Mouse (Mus musculus) CH12.LX (cell line): ENCODE data around the gene 2210408I21Rik. TPM values are rescaled to one million over a fixed set of nuclear protein-coding genes. Genes with fewer than 3 reads are reported as not detected.

Experiments used
- DNase-seq: peaks from one replicate; pipeline ENCODE4 v3.0.0-alpha.2; 2013; ENCODE audit errors: extremely low read depth
- H3K27ac ChIP-seq: 2 replicates; pipeline ENCODE4 v1.5.1; 2012; ENCODE audit warnings: low read depth, mild to moderate bottlenecking, control low read depth, moderate library complexity; ENCODE audit not compliant: insufficient read depth
- H3K27me3 ChIP-seq: replicated peaks from 2 replicates; pipeline ENCODE3; 2012; ENCODE audit warnings: inconsistent platforms
- H3K36me3 ChIP-seq, 2 experiments: replicated peaks in 1 of 2; 2 replicates each; pipeline versions ENCODE3 to v1.6.1; 2012; ENCODE audit warnings: inconsistent platforms in 1 of 2, low read length in 1 of 2, mild to moderate bottlenecking in 1 of 2, mixed read lengths in 1 of 2, moderate library complexity in 1 of 2; ENCODE audit not compliant: control insufficient read depth in 1 of 2, insufficient read depth in 1 of 2
- H3K4me1 ChIP-seq, 2 experiments: 2 replicates each; pipeline ENCODE4 v1.6.1; 2012; ENCODE audit warnings: inconsistent platforms in 1 of 2, moderate library complexity in 1 of 2; ENCODE audit not compliant: insufficient read depth in 2 of 2, control insufficient read depth in 1 of 2
- H3K4me2 ChIP-seq: 2 replicates; pipeline ENCODE4 v1.6.1; 2012; ENCODE audit warnings: low read depth, mild to moderate bottlenecking, control low read depth; ENCODE audit not compliant: poor library complexity, insufficient read depth, severe bottlenecking
- H3K4me3 ChIP-seq, 3 experiments: fragments of 150-350 bp in 1 of 3; sonication (generic) in 1 of 3; replicated peaks in 1 of 3; 2 replicates each; pipeline versions ENCODE3 to v1.5.1; 2011 to 2012; ENCODE audit warnings: low read depth in 2 of 3, low read length in 2 of 3, mild to moderate bottlenecking in 2 of 3, moderate library complexity in 2 of 3, control low read depth in 1 of 3, improper control_type of control experiment in 1 of 3, inconsistent platforms in 1 of 3, mixed read lengths in 1 of 3; ENCODE audit not compliant: poor library complexity in 1 of 3
- H3K79me2 ChIP-seq: replicated peaks from 2 replicates; pipeline ENCODE4 v1.6.1; 2012; ENCODE audit warnings: mild to moderate bottlenecking, moderate library complexity; ENCODE audit not compliant: control insufficient read depth, poor library complexity, insufficient read depth, severe bottlenecking; ENCODE audit errors: extremely low read depth
- H3K9ac ChIP-seq: 2 replicates; pipeline ENCODE4 v1.6.1; 2012; ENCODE audit warnings: low read depth, mild to moderate bottlenecking, control low read depth, moderate library complexity; ENCODE audit not compliant: insufficient read depth
- H3K9me3 ChIP-seq: replicated peaks from 2 replicates; pipeline ENCODE3; 2012; ENCODE audit warnings: low read length, inconsistent platforms, mixed read lengths
- GABPA ChIP-seq: IDR thresholded peaks from 2 replicates; pipeline ENCODE4 v1.6.1; 2012; ENCODE audit warnings: low read depth, low read length, improper control_type of control experiment, inconsistent platforms; ENCODE audit not compliant: insufficient replicate concordance
- IRF4 ChIP-seq: IDR thresholded peaks from 2 replicates; pipeline ENCODE4 v1.6.1; 2014; ENCODE audit warnings: low read depth, mild to moderate bottlenecking, inconsistent platforms, low read length, improper control_type of control experiment
- KAT2A ChIP-seq: IDR thresholded peaks from 2 replicates; pipeline ENCODE4 v1.6.1; 2012; ENCODE audit warnings: low read length, improper control_type of control experiment, inconsistent platforms; ENCODE audit not compliant: insufficient replicate concordance
- MEF2A ChIP-seq: IDR thresholded peaks from 2 replicates; pipeline ENCODE4 v1.6.1; 2014; ENCODE audit warnings: low read depth, mild to moderate bottlenecking, inconsistent platforms, low read length, improper control_type of control experiment, borderline replicate concordance
- MXI1 ChIP-seq: IDR thresholded peaks from 2 replicates; pipeline ENCODE4 v1.6.1; 2011; ENCODE audit warnings: mild to moderate bottlenecking, low read depth, low read length, improper control_type of control experiment
- MYC ChIP-seq: IDR thresholded peaks from 2 replicates; pipeline ENCODE4 v1.6.1; 2011; ENCODE audit warnings: low read depth, mild to moderate bottlenecking, improper control_type of control experiment, low read length
- POLR2A ChIP-seq: IDR thresholded peaks from 2 replicates; pipeline ENCODE4 v1.6.1; 2011; ENCODE audit warnings: low read depth, mild to moderate bottlenecking, improper control_type of control experiment, low read length
- ZNF384 ChIP-seq: IDR thresholded peaks from 2 replicates; pipeline ENCODE4 v1.6.1; 2012; ENCODE audit warnings: low read depth, low read length, improper control_type of control experiment, inconsistent platforms
- dilution Hi-C: fragments of 300-500 bp; cut with MboI; formaldehyde crosslinking; loops from 2 replicates; pipeline ENCODE4 v1.14.3; 2020; ENCODE audit warnings: low sequenced_read_pairs; ENCODE audit not compliant: extremely low pct_unique_long_range_greater_than_20kb, extremely low pct_ligation_motif_present
- in situ Hi-C: fragments of 300-500 bp; cut with MboI; formaldehyde crosslinking; loops from 3 replicates; pipeline ENCODE4 v1.14.3; 2019; ENCODE audit warnings: low sequenced_read_pairs, low pct_ligation_motif_present, low pct_unique_long_range_greater_than_20kb, mixed read lengths
- polyA plus RNA-seq: library from polyadenylated mRNA; unstranded; fragments of >175 nt; gene quantifications from 2 replicates; pipeline ENCODE4 v1.2.1, GENCODE M21; 2012; ENCODE audit warnings: low read depth; ENCODE audit not compliant: insufficient read length
- total RNA-seq, 2 experiments: library from RNA; depleted of rRNA; stranded (reverse); fragments of 300-350 nt in 1 of 2; fragments of >200 nt in 1 of 2; gene quantifications; 2 replicates each; pipeline ENCODE4 v1.2.3; 2012 to 2014

Gene 2210408I21Rik
- total and polyA plus RNA-seq, 3 experiments: 5.6 to 14.7 (median 7.7) TPM

GRCm38 (mm10) chr13:77470093-77470621, 334.8 kb downstream of the 2210408I21Rik start:
- Histone ChIP-seq H3K9me3 (no peaks in the 10 kb centered on the region), H3K27ac (no peak overlapping the region), H3K27me3 (no peaks in the 10 kb centered on the region), H3K4me3 (no peak overlapping the region), H3K9ac (no peak overlapping the region), H3K4me1 (no peaks in the 10 kb centered on the region), H3K36me3 (no peaks in the 10 kb centered on the region), H3K79me2 (no peaks in the 10 kb centered on the region), H3K4me2 (no peak overlapping the region)
- no peak for TF ChIP-seq MXI1
- no peak for TF ChIP-seq MYC
- in situ Hi-C loops: no loop called here
- DNase-seq: no peak
- dilution Hi-C loops: no loop called here

- Histone ChIP-seq H3K4me1 (no peaks in the 10 kb centered on the region), H3K36me3 (no peaks in the 10 kb centered on the region), H3K9me3 (no peaks in the 10 kb centered on the region)
- dilution Hi-C loops (no loop called here), in situ Hi-C loops (no loop called here)
- TF ChIP-seq POLR2A (no peak), IRF4 (no peak)
- TF ChIP-seq, all 38 proteins: peak for 0
- no peak overlapping the region for H3K4me2 ChIP-seq
- no peaks in the 10 kb centered on the region for H3K27me3 ChIP-seq
- no peak overlapping the region for H3K4me3 ChIP-seq
- DNase-seq: no peak
- no peak overlapping the region for H3K27ac ChIP-seq
- H3K9ac ChIP-seq: no peak overlapping the region
- no peaks in the 10 kb centered on the region for H3K79me2 ChIP-seq
Observed at GRCm38 (mm10) chr13:77476420-77476819, 341.1 kb downstream of the 2210408I21Rik start.

GRCm38 (mm10) chr13:77478425-77479119, 343.2 kb downstream of the 2210408I21Rik start:
- TF ChIP-seq ZNF384: no peak
- TF ChIP-seq MEF2A: no peak
- TF ChIP-seq GABPA: no peak
- TF ChIP-seq KAT2A: no peak
- TF ChIP-seq, all 38 proteins: peak for 0
- no peaks in the 10 kb centered on the region for H3K27me3 ChIP-seq
- H3K9ac ChIP-seq: no peak overlapping the region
- no peaks in the 10 kb centered on the region for H3K79me2 ChIP-seq
- no peak for DNase-seq
- no peak overlapping the region for H3K4me3 ChIP-seq
- no peaks in the 10 kb centered on the region for H3K9me3 ChIP-seq
- in situ Hi-C loops (no loop called here), dilution Hi-C loops (no loop called here)
- H3K36me3 ChIP-seq: no peaks in the 10 kb centered on the region
- H3K4me2 ChIP-seq: no peak overlapping the region
- no peaks in the 10 kb centered on the region for H3K4me1 ChIP-seq
- no peak overlapping the region for H3K27ac ChIP-seq
